Mouse (Mus musculus) hindbrain, embryonic 12.5 days (tissue): ENCODE results near the gene Grifin. TPM values are rescaled to one million over a fixed set of nuclear protein-coding genes. Genes with fewer than 3 reads are reported as not detected.

Experiments used
- ATAC-seq: fragments of 200-750 bp; cut with Nextera tagmentation; 2 replicates; pipeline ENCODE4 v1.8.0; 2017; ENCODE audit warnings: moderate TSS enrichment; ENCODE audit not compliant: low FRiP score
- H3K27ac ChIP-seq: fragments of 300-500 bp; sonication (generic); 2 replicates; pipeline ENCODE4 v1.5.1; 2016; ENCODE audit warnings: mild to moderate bottlenecking
- H3K27me3 ChIP-seq: fragments of 300-500 bp; sonication (generic); 2 replicates; pipeline ENCODE4 v1.6.1; 2016; ENCODE audit warnings: mild to moderate bottlenecking
- H3K36me3 ChIP-seq: fragments of 300-500 bp; sonication (generic); 2 replicates; pipeline ENCODE4 v1.6.1; 2016; ENCODE audit warnings: mild to moderate bottlenecking
- H3K4me1 ChIP-seq: fragments of 300-500 bp; sonication (generic); 2 replicates; pipeline ENCODE4 v1.6.1; 2016
- H3K4me2 ChIP-seq: fragments of 300-500 bp; sonication (generic); replicated peaks from 2 replicates; pipeline ENCODE4 v1.6.1; 2016; ENCODE audit warnings: mild to moderate bottlenecking
- H3K4me3 ChIP-seq: fragments of 300-500 bp; sonication (generic); 2 replicates; pipeline ENCODE4 v1.5.1; 2016; ENCODE audit warnings: mild to moderate bottlenecking
- H3K9ac ChIP-seq: fragments of 300-500 bp; sonication (generic); 2 replicates; pipeline ENCODE4 v1.6.1; 2016; ENCODE audit warnings: mild to moderate bottlenecking, moderate library complexity
- H3K9me3 ChIP-seq: fragments of 300-500 bp; sonication (generic); replicated peaks from 2 replicates; pipeline ENCODE4 v1.6.1; 2016; ENCODE audit warnings: mild to moderate bottlenecking
- WGBS: fragments of 180-500 bp; shearing (Covaris S2); methylation state at CpG from one replicate; pipeline ENCODE4 v1.1.7; 2016; 5-methylcytosine and 5-hydroxymethylcytosine counted together
- polyA plus RNA-seq: library from polyadenylated mRNA; unstranded; fragments of >200 nt; fragmentation: Nextera tagmentation; extraction: Ambion mirVana; gene quantifications from 2 replicates; pipeline ENCODE4 v1.2.1, GENCODE M21; 2016

Gene Grifin
- polyA plus RNA-seq, 1 experiment from 2014 or later = not detected

DNA sequence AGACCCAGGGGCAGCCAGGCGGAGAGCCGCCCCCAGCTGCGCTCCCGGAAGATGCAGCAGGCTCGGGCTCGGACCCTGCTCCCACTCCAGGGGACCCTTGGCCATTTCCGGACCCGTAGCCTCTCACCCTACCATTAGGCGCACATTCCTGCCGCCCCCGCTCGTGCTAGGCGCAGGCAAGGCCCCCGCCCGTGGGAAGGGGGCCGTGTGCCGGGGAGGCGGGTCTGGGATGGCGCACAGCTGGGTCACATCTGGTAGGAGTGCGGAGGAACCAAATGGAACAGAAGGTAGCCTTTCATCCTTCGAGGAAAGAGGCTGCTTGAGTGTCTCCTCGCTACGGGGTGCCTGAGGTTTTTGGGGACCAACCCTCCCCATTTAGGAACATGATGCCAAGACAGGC, 41.5 kb upstream of the Grifin start:
- Histone ChIP-seq H3K4me1 (peaks cover 73% of the 10 kb centered on the region), H3K4me3 (peak overlapping the region; percentile 64), H3K9ac (peak overlapping the region; percentile 85), H3K36me3 (no peaks in the 10 kb centered on the region), H3K27me3 (peaks cover 32% of the 10 kb centered on the region), H3K27ac (no peak overlapping the region; the same call in 1 of the 2 replicates), H3K9me3 (no peaks in the 10 kb centered on the region), H3K4me2 (peak overlapping the region; percentile 74)
- WGBS = under 1% methylated on average over 23 of the region's 23 CpGs
- ATAC-seq = no peak

DNA sequence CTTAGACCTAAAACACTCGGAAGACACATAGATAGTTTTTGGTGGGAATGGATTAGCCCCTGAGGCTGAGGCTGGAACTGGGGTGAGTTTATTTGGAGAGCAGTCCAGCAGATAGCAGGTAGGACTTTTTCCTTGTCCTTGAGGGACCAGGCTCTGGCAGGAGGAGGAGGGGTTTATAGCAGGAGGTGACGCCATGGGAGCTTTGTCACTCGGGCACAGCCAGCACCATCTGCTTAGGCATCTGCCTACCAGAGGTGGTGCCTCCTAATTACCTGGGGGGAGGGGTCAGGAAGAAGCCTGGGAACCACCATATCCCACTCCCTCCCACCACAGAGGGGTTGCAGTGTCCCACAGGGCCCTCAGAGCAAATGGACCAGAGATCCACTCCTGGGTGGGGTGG, 40.4 kb upstream of the Grifin start:
- Histone ChIP-seq H3K9me3 (no peaks in the 10 kb centered on the region), H3K27me3 (peaks cover 32% of the 10 kb centered on the region), H3K4me2 (0 out of 2 replicates have a peak overlapping the region, but pooled peaks have one; percentile 74), H3K4me3 (no peak overlapping the region), H3K9ac (no peak overlapping the region), H3K4me1 (peaks cover 61% of the 10 kb centered on the region), H3K36me3 (no peaks in the 10 kb centered on the region), H3K27ac (no peak overlapping the region)
- no peak for ATAC-seq
- 32% methylated on average over 3 of the region's 3 CpGs for WGBS

DNA sequence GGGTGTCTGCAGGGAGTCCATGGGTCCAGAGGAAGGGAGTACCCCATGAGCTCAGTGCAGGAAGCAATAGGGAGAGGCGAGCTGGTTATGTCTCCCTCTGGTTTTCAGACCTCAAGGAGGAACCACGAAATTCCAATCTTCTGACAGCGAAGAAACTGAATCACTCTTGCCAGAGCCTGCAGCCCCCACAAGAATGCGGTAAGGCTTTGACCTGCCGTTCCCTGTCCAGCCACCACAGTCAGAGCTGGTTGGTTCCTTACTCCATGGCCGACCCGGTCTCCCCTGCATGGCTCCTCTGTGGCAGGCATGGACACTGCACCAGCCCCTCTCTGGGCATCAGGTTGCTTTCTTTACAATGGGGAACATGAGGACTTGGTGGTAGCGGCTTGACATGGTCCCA, 39.5 kb upstream of the Grifin start:
- Histone ChIP-seq H3K27ac (no peak overlapping the region), H3K36me3 (no peaks in the 10 kb centered on the region), H3K4me1 (peaks cover 57% of the 10 kb centered on the region), H3K9me3 (no peaks in the 10 kb centered on the region), H3K27me3 (peaks cover 26% of the 10 kb centered on the region), H3K9ac (no peak overlapping the region), H3K4me3 (no peak overlapping the region), H3K4me2 (no peak overlapping the region)
- WGBS = 69% methylated on average over 8 of the region's 8 CpGs
- ATAC-seq = no peak

- H3K9me3 ChIP-seq = no peaks in the 10 kb centered on the region
- 37% methylated on average over 2 of the region's 2 CpGs for WGBS
- H3K27me3 ChIP-seq = peaks cover 12% of the 10 kb centered on the region
- no peak overlapping the region for H3K4me2 ChIP-seq
- H3K9ac ChIP-seq = no peak overlapping the region
- no peak overlapping the region for H3K4me3 ChIP-seq
- no peak for ATAC-seq
- no peaks in the 10 kb centered on the region for H3K36me3 ChIP-seq
- no peak overlapping the region for H3K27ac ChIP-seq
- H3K4me1 ChIP-seq = peaks cover 39% of the 10 kb centered on the region
Measured at GRCm38 (mm10) chr5:140602540-140602939, 37.7 kb upstream of the Grifin start.

DNA sequence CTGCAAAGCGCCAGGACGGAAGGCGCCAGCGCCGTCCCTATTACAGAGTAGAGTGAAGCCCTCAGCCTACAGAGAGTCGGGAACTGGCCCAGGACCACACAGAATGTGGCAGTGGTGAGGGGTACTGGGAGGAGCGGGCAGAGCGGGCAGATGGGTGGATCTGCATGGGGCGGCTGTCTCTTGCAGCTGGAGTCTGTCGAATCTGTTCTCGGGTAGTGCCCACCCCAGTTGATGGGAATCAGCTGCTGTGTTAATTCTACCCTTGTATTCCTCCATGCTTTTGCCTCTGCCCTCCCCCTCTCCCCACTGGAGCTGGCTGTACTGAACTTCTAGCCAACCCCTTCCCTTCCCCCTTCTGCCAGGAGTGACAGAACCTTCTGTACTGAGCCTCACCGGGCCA, 36.8 kb upstream of the Grifin start:
- WGBS = 63% methylated on average over 12 of the region's 12 CpGs
- H3K4me2 ChIP-seq = no peak overlapping the region
- peaks cover 31% of the 10 kb centered on the region for H3K4me1 ChIP-seq
- peaks cover 12% of the 10 kb centered on the region for H3K27me3 ChIP-seq
- H3K27ac ChIP-seq = no peak overlapping the region
- H3K9ac ChIP-seq = no peak overlapping the region
- no peaks in the 10 kb centered on the region for H3K36me3 ChIP-seq
- H3K9me3 ChIP-seq = no peaks in the 10 kb centered on the region
- peak; percentile 46 for ATAC-seq
- no peak overlapping the region for H3K4me3 ChIP-seq

DNA sequence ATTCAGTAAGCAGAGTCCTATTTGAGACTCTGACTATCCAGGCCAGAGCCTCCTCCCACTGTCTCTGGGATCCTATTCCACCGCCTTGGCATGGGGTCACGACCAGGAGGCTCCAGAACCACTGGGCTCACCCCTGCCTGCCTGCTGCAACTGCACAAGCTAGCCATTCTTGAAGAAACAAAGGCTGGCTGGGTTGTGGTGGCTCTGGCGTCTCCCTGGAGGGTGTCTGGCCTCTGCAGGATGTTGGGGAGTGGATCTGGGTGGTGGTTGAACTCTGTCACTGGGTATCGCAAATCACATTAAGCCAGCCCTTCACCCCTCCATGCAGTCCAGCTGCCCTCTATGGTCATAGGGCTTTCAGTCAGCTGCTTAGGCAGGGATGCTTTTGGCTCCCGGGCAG, 35.1 kb upstream of the Grifin start:
- H3K27ac ChIP-seq = no peak overlapping the region
- H3K9me3 ChIP-seq = no peaks in the 10 kb centered on the region
- 56% methylated on average over 5 of the region's 5 CpGs for WGBS
- H3K27me3 ChIP-seq = peaks cover 2% of the 10 kb centered on the region
- no peak for ATAC-seq
- H3K4me3 ChIP-seq = no peak overlapping the region
- peaks cover 16% of the 10 kb centered on the region for H3K4me1 ChIP-seq
- H3K4me2 ChIP-seq = no peak overlapping the region
- H3K9ac ChIP-seq = no peak overlapping the region
- no peaks in the 10 kb centered on the region for H3K36me3 ChIP-seq

GRCm38 (mm10) chr5:140597787-140598186, 32.9 kb upstream of the Grifin start:
- no peak overlapping the region for H3K4me2 ChIP-seq
- no peak for ATAC-seq
- H3K27ac ChIP-seq = no peak overlapping the region
- peaks cover 15% of the 10 kb centered on the region; the same call in 1 of the 2 replicates for H3K4me1 ChIP-seq
- H3K36me3 ChIP-seq = no peaks in the 10 kb centered on the region
- no peak overlapping the region for H3K9ac ChIP-seq
- WGBS = 85% methylated on average over 4 of the region's 4 CpGs
- no peak overlapping the region for H3K4me3 ChIP-seq
- H3K9me3 ChIP-seq = no peaks in the 10 kb centered on the region
- H3K27me3 ChIP-seq = no peaks in the 10 kb centered on the region

GRCm38 (mm10) chr5:140596927-140597588, 32.2 kb upstream of the Grifin start:
- H3K4me3 ChIP-seq = no peak overlapping the region
- no peak overlapping the region for H3K4me2 ChIP-seq
- H3K9ac ChIP-seq = no peak overlapping the region
- no peaks in the 10 kb centered on the region for H3K27me3 ChIP-seq
- H3K9me3 ChIP-seq = no peaks in the 10 kb centered on the region
- H3K4me1 ChIP-seq = peaks cover 13% of the 10 kb centered on the region; the same call in 1 of the 2 replicates
- WGBS = 71% methylated on average over 18 of the region's 18 CpGs
- H3K36me3 ChIP-seq = no peaks in the 10 kb centered on the region
- no peak overlapping the region for H3K27ac ChIP-seq
- ATAC-seq = no peak

- 81% methylated on average over 3 of the region's 3 CpGs for WGBS
- Histone ChIP-seq H3K9me3 (no peaks in the 10 kb centered on the region), H3K27me3 (0 out of 2 replicates have a peak, but pooled peaks cover under 1% of the 10 kb centered on the region), H3K4me2 (no peak overlapping the region), H3K4me1 (0 out of 2 replicates have a peak, but pooled peaks cover 6% of the 10 kb centered on the region), H3K9ac (no peak overlapping the region), H3K27ac (no peak overlapping the region), H3K36me3 (no peaks in the 10 kb centered on the region), H3K4me3 (no peak overlapping the region)
- ATAC-seq = no peak
Measured at GRCm38 (mm10) chr5:140596426-140596825, 31.6 kb upstream of the Grifin start.

DNA sequence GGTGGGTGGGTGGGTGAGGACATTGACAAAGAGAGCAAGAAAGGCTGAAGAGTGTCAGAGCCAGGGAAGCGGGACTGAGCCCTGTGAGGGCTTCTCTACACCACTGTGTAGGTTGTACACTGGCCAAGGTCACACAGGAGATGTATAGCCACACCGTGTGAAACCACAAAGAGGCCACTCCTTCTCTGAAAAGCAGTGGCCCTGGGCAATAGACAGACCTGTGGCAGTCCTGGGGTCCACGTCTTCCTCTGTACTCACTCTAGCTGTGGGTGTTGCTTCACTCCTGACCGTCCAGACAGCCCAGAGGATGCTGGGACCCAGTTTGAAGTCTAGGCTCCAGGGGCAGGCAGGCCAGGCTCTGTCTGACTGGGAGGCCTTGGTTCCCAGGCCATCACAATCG, 30.0 kb upstream of the Grifin start:
- no peak for ATAC-seq
- Histone ChIP-seq H3K27ac (no peak overlapping the region), H3K9ac (no peak overlapping the region), H3K4me2 (no peak overlapping the region), H3K36me3 (no peaks in the 10 kb centered on the region), H3K27me3 (0 out of 2 replicates have a peak, but pooled peaks cover 3% of the 10 kb centered on the region), H3K4me1 (0 out of 2 replicates have a peak, but pooled peaks cover 4% of the 10 kb centered on the region), H3K4me3 (no peak overlapping the region), H3K9me3 (no peaks in the 10 kb centered on the region)
- WGBS = 62% methylated on average over 5 of the region's 5 CpGs

- H3K4me2 ChIP-seq = no peak overlapping the region
- no peak overlapping the region for H3K9ac ChIP-seq
- 0 out of 2 replicates have a peak, but pooled peaks cover 3% of the 10 kb centered on the region for H3K27me3 ChIP-seq
- no peaks in the 10 kb centered on the region for H3K9me3 ChIP-seq
- 90% methylated on average over 16 of the region's 16 CpGs for WGBS
- H3K4me3 ChIP-seq = no peak overlapping the region
- peaks cover 13% of the 10 kb centered on the region for H3K4me1 ChIP-seq
- no peak for ATAC-seq
- no peaks in the 10 kb centered on the region for H3K36me3 ChIP-seq
- H3K27ac ChIP-seq = no peak overlapping the region
Measured at GRCm38 (mm10) chr5:140589082-140589774, 24.4 kb upstream of the Grifin start.

DNA sequence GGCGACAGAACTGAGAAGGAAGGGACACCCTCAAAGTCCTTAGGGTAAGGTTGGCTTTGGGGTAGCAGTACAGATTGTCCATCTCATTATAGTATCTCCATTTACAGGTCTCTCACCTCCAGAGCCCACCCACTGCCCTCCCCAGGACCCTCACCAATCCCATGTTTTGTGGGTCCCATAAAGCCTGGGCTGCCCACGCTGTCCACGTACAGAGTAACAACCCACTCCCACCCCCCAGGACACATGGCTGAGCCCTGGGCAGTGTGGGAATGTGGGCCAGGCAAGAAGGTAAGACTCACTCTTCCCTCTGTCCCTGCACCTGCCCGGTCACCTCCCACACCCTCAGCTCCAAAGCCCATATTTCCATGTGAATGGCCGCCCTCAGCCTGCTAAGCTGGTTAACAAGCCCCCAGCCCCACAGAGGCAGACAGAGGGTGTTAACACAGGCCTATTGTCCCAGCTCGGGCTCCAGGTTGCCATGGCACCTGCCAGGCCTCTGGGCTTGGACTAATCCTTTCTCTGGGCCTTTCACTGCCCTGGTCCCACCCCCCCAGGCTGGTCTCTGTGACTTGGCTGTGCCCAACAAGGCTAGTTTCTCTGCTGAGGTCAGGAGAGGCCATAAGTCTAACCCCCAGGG, 19.0 kb upstream of the Grifin start:
- peak overlapping the region; percentile 86 for H3K27ac ChIP-seq
- no peaks in the 10 kb centered on the region for H3K36me3 ChIP-seq
- peak overlapping the region; percentile 20 for H3K4me2 ChIP-seq
- ATAC-seq = peak; percentile 70
- no peaks in the 10 kb centered on the region for H3K9me3 ChIP-seq
- WGBS = 17% methylated on average over 6 of the region's 6 CpGs
- peaks cover 59% of the 10 kb centered on the region for H3K4me1 ChIP-seq
- H3K27me3 ChIP-seq = no peaks in the 10 kb centered on the region
- H3K9ac ChIP-seq = peak overlapping the region; percentile 36; the same call in 1 of the 2 replicates
- no peak overlapping the region for H3K4me3 ChIP-seq
